Mouse (Mus musculus) G1E (cell line): ENCODE data around the gene Klhdc9.

Experiments used
- CTCF ChIP-seq: IDR thresholded peaks from 2 replicates; pipeline ENCODE4 v1.5.1; 2012; ENCODE audit warnings: low read depth, low read length, inconsistent platforms, mixed read lengths
- GATA1 ChIP-seq: IDR thresholded peaks from 2 replicates; pipeline ENCODE4 v1.6.1; 2012; ENCODE audit warnings: borderline replicate concordance, low read length, inconsistent platforms, mixed read lengths
- GATA2 ChIP-seq: IDR thresholded peaks from 2 replicates; pipeline ENCODE4 v1.6.1; 2012; ENCODE audit warnings: low read depth, low read length, inconsistent platforms, borderline replicate concordance
- POLR2AphosphoS5 ChIP-seq: IDR thresholded peaks from 2 replicates; pipeline ENCODE4 v1.6.1; 2012; ENCODE audit warnings: low read depth, low read length, inconsistent platforms; ENCODE audit not compliant: insufficient replicate concordance
- TAL1 ChIP-seq: conservative IDR thresholded peaks from 2 replicates; pipeline ENCODE4 v1.6.1; 2012; ENCODE audit warnings: low read depth, low read length, inconsistent platforms, mixed read lengths

GRCm38 (mm10) chr1:171322012-171322411, 38.6 kb downstream of the Klhdc9 start:
- no peak for TF ChIP-seq POLR2AphosphoS5
- no peak for TF ChIP-seq GATA1
- no peak for TF ChIP-seq CTCF
- no peak for TF ChIP-seq TAL1
- no peak for TF ChIP-seq GATA2
